Mouse (Mus musculus) retina, embryonic 14.5 days (tissue): Measurements from ENCODE around the gene Gmpr.

ENCODE experiments used
- DNase-seq: peaks from one replicate; pipeline ENCODE4 v3.0.0-alpha.2; 2015; ENCODE audit warnings: low spot score

The Gmpr gene

GRCm38 (mm10) chr13:45502791-45503190, 4.5 kb upstream of the Gmpr start:
- DNase-seq = no peak

- no peak for DNase-seq
These were observed 1.7 kb upstream of the Gmpr start for GRCm38 (mm10) chr13:45505546-45505945.

GRCm38 (mm10) chr13:45508495-45508894, 1.3 kb downstream of the Gmpr start:
- peak; percentile 60 for DNase-seq

GRCm38 (mm10) chr13:45509366-45509765, 2.1 kb downstream of the Gmpr start:
- DNase-seq = no peak

- DNase-seq = no peak
These were observed 4.6 kb downstream of the Gmpr start for GRCm38 (mm10) chr13:45511706-45512435.

GRCm38 (mm10) chr13:45512531-45512930, 5.3 kb downstream of the Gmpr start:
- DNase-seq = no peak

- DNase-seq = no peak
These were observed 6.1 kb downstream of the Gmpr start for GRCm38 (mm10) chr13:45513009-45513984.

GRCm38 (mm10) chr13:45514115-45514514, 6.9 kb downstream of the Gmpr start:
- no peak for DNase-seq

GRCm38 (mm10) chr13:45514832-45515422, 7.7 kb downstream of the Gmpr start:
- DNase-seq = peak; percentile 43

- peak; percentile 66 for DNase-seq
These were observed 9.5 kb downstream of the Gmpr start for GRCm38 (mm10) chr13:45516501-45517393.

GRCm38 (mm10) chr13:45524305-45524704, 17.1 kb downstream of the Gmpr start:
- DNase-seq = no peak

- no peak for DNase-seq
These were observed 17.7 kb downstream of the Gmpr start for GRCm38 (mm10) chr13:45524791-45525435.

GRCm38 (mm10) chr13:45526230-45526629, 19.0 kb downstream of the Gmpr start:
- no peak for DNase-seq

- no peak for DNase-seq
These were observed 20.2 kb downstream of the Gmpr start for GRCm38 (mm10) chr13:45527232-45527964.

- no peak for DNase-seq
These were observed 21.5 kb downstream of the Gmpr start for GRCm38 (mm10) chr13:45528787-45529186.

- DNase-seq = peak; percentile 61
These were observed 23.5 kb downstream of the Gmpr start for GRCm38 (mm10) chr13:45530754-45531153.

- DNase-seq = no peak
These were observed 28.6 kb downstream of the Gmpr start for GRCm38 (mm10) chr13:45535731-45536453.

GRCm38 (mm10) chr13:45537110-45537509, 29.9 kb downstream of the Gmpr start:
- DNase-seq = no peak

GRCm38 (mm10) chr13:45538091-45538490, 30.8 kb downstream of the Gmpr start:
- no peak for DNase-seq
